Mouse (Mus musculus): Measurements from ENCODE around the gene Scamp1.

- TF ChIP-seq GATA1 (IDR thresholded peaks at IDR 0.05; ENCODE audit: low read length) (no peak), TAL1 (IDR thresholded peaks at IDR 0.05; ENCODE audit: low read length) (no peak)
Observed at GRCm38 (mm10) chr13:94240873-94241272, 44.8 kb downstream of the Scamp1 start.
